Mouse (Mus musculus): Measurements from ENCODE around the gene Slc5a4b. TPM values are rescaled to one million over a fixed set of nuclear protein-coding genes. Genes with fewer than 3 reads are reported as not detected.

Slc5a4b gene
- polyA plus RNA-seq (2012; rRNA removed) (not detected in 2 replicates), polyA plus RNA-seq (2014; fragmentation: Nextera tagmentation; extraction: Ambion mirVana) (not detected in 2 replicates)

GRCm38 (mm10) chr10:76110861-76111260, at the start of gene Slc5a4b:
TSS of gene Slc5a4b (minus strand) at chr10:76110961.
- no peak for DNase-seq (ENCODE audit: low spot score)
- H3K4me1 ChIP-seq (ENCODE audit: control insufficient read depth, insufficient read depth, low read length): no peaks in the 10 kb centered on the region
- H3K9me3 ChIP-seq (ENCODE audit: control insufficient read depth, low read length): no peaks in the 10 kb centered on the region
- H3K4me2 ChIP-seq (replicated peaks; ENCODE audit: low read depth, low read length, severe bottlenecking): no peak within 1 kb of the TSS
- H3K4me3 ChIP-seq (replicated peaks; ENCODE audit: low read length): no peak within 1 kb of the TSS
- ATAC-seq (ENCODE audit: low FRiP score, low read depth): no peak
- no peaks in the 10 kb centered on the region for H3K27me3 ChIP-seq (ENCODE audit: control insufficient read depth, insufficient read depth, low read length)
- TF ChIP-seq POLR2A (IDR thresholded peaks at IDR 0.05; ENCODE audit: borderline replicate concordance, extremely low read depth, insufficient read depth, insufficient read length): no peak
- H3K36me3 ChIP-seq (ENCODE audit: control insufficient read depth, insufficient read depth, low read length): no peaks in the 10 kb centered on the region
- H3K9ac ChIP-seq (ENCODE audit: low read depth, low read length, severe bottlenecking): no peak within 1 kb of the TSS
- H3K27ac ChIP-seq (replicated peaks; ENCODE audit: low read depth, low read length): no peak within 1 kb of the TSS
- 92% methylated on average over 4 of the region's 4 CpGs for WGBS

- H3K27me3 ChIP-seq (ENCODE audit: control insufficient read depth, insufficient read depth, low read length): no peaks in the 10 kb centered on the region
- H3K9me3 ChIP-seq (ENCODE audit: control insufficient read depth, low read length): no peaks in the 10 kb centered on the region
- ATAC-seq (ENCODE audit: low FRiP score, low read depth): no peak
- 80% methylated on average over 1 of the region's 1 CpGs for WGBS
- H3K4me1 ChIP-seq (ENCODE audit: control insufficient read depth, insufficient read depth, low read length): no peaks in the 10 kb centered on the region
- no peak for DNase-seq (ENCODE audit: low spot score)
- H3K4me3 ChIP-seq (replicated peaks; ENCODE audit: low read length): no peak overlapping the region
- H3K4me2 ChIP-seq (replicated peaks; ENCODE audit: low read depth, low read length, severe bottlenecking): no peak overlapping the region
- no peak overlapping the region for H3K27ac ChIP-seq (replicated peaks; ENCODE audit: low read depth, low read length)
- no peak for TF ChIP-seq POLR2A (IDR thresholded peaks at IDR 0.05; ENCODE audit: borderline replicate concordance, extremely low read depth, insufficient read depth, insufficient read length)
- no peak overlapping the region for H3K9ac ChIP-seq (ENCODE audit: low read depth, low read length, severe bottlenecking)
- no peaks in the 10 kb centered on the region for H3K36me3 ChIP-seq (ENCODE audit: control insufficient read depth, insufficient read depth, low read length)
These were observed 47.2 kb upstream of the Slc5a4b start for GRCm38 (mm10) chr10:76158009-76158408.

DNA sequence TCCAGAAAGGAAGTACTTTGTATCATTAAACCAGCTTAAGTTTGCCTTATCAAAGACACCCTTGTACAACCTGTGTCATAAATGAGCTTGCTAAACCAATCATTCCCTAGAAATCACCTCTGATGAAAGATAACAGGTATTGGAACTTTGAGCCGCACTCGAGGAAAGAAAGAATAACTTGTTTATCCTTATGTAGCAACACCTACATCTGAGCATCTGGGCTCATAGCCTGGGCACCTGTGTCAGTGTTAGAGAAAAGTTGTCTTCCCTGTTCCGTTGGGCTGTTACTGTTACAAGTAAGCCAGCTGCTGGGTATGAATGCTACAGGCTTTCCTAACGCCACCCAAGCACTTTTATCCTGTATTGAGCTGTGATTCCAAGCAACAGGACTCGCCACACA, 46.8 kb upstream of the Slc5a4b start:
- no peak for ATAC-seq (ENCODE audit: low FRiP score, low read depth)
- 78% methylated on average over 5 of the region's 5 CpGs for WGBS
- H3K27me3 ChIP-seq (ENCODE audit: control insufficient read depth, insufficient read depth, low read length): no peaks in the 10 kb centered on the region
- no peak overlapping the region for H3K4me3 ChIP-seq (replicated peaks; ENCODE audit: low read length)
- H3K4me1 ChIP-seq (ENCODE audit: control insufficient read depth, insufficient read depth, low read length): no peaks in the 10 kb centered on the region
- no peak overlapping the region for H3K27ac ChIP-seq (replicated peaks; ENCODE audit: low read depth, low read length)
- no peaks in the 10 kb centered on the region for H3K9me3 ChIP-seq (ENCODE audit: control insufficient read depth, low read length)
- H3K9ac ChIP-seq (ENCODE audit: low read depth, low read length, severe bottlenecking): no peak overlapping the region
- no peak overlapping the region for H3K4me2 ChIP-seq (replicated peaks; ENCODE audit: low read depth, low read length, severe bottlenecking)
- no peak for TF ChIP-seq POLR2A (IDR thresholded peaks at IDR 0.05; ENCODE audit: borderline replicate concordance, extremely low read depth, insufficient read depth, insufficient read length)
- no peaks in the 10 kb centered on the region for H3K36me3 ChIP-seq (ENCODE audit: control insufficient read depth, insufficient read depth, low read length)
- DNase-seq (ENCODE audit: low spot score): no peak

DNA sequence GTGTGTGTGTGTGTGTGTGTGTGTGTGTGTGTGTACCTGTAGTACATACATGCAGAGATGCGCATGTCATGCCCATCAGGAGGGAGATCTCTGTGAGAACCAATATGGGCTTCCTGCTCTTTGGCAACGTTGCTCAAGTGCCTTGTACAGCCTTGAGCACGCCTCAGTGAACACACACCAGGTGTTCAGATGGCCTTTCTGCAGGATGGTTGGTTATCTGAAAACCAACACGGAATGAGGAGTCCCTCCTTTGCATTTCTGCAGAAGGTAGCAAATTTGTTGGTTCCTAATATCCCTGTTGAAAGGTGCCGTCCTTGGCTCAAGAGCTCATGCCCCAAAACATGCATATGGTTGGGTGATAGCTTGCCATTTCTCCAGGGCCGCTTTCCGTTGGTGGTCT, 45.1 kb upstream of the Slc5a4b start:
- Histone ChIP-seq H3K4me3 (replicated peaks; ENCODE audit: low read length) (no peak overlapping the region), H3K27me3 (ENCODE audit: control insufficient read depth, insufficient read depth, low read length) (no peaks in the 10 kb centered on the region), H3K27ac (replicated peaks; ENCODE audit: low read depth, low read length) (no peak overlapping the region), H3K4me2 (replicated peaks; ENCODE audit: low read depth, low read length, severe bottlenecking) (no peak overlapping the region), H3K9ac (ENCODE audit: low read depth, low read length, severe bottlenecking) (no peak overlapping the region), H3K36me3 (ENCODE audit: control insufficient read depth, insufficient read depth, low read length) (no peaks in the 10 kb centered on the region), H3K4me1 (ENCODE audit: control insufficient read depth, insufficient read depth, low read length) (no peaks in the 10 kb centered on the region), H3K9me3 (ENCODE audit: control insufficient read depth, low read length) (no peaks in the 10 kb centered on the region)
- 90% methylated on average over 7 of the region's 7 CpGs for WGBS
- TF ChIP-seq POLR2A (IDR thresholded peaks at IDR 0.05; ENCODE audit: borderline replicate concordance, extremely low read depth, insufficient read depth, insufficient read length): no peak
- DNase-seq (ENCODE audit: low spot score): no peak
- ATAC-seq (ENCODE audit: low FRiP score, low read depth): no peak

GRCm38 (mm10) chr10:76147278-76147677, 36.5 kb upstream of the Slc5a4b start, which contains the start of gene Slc5a4a:
TSS of gene Slc5a4a (plus strand) at chr10:76147451.
- TF ChIP-seq POLR2A (IDR thresholded peaks at IDR 0.05; ENCODE audit: borderline replicate concordance, extremely low read depth, insufficient read depth, insufficient read length): no peak
- H3K27me3 ChIP-seq (ENCODE audit: control insufficient read depth, insufficient read depth, low read length): no peaks in the 10 kb centered on the region
- no peak within 1 kb of the TSS for H3K4me2 ChIP-seq (replicated peaks; ENCODE audit: low read depth, low read length, severe bottlenecking)
- WGBS: 90% methylated on average over 5 of the region's 5 CpGs
- H3K27ac ChIP-seq (replicated peaks; ENCODE audit: low read depth, low read length): no peak within 1 kb of the TSS
- no peak within 1 kb of the TSS for H3K9ac ChIP-seq (ENCODE audit: low read depth, low read length, severe bottlenecking)
- no peaks in the 10 kb centered on the region for H3K9me3 ChIP-seq (ENCODE audit: control insufficient read depth, low read length)
- no peak for DNase-seq (ENCODE audit: low spot score)
- H3K36me3 ChIP-seq (ENCODE audit: control insufficient read depth, insufficient read depth, low read length): no peaks in the 10 kb centered on the region
- no peaks in the 10 kb centered on the region for H3K4me1 ChIP-seq (ENCODE audit: control insufficient read depth, insufficient read depth, low read length)
- no peak within 1 kb of the TSS for H3K4me3 ChIP-seq (replicated peaks; ENCODE audit: low read length)
- no peak for ATAC-seq (ENCODE audit: low FRiP score, low read depth)

GRCm38 (mm10) chr10:76146846-76147245, 36.1 kb upstream of the Slc5a4b start:
- no peak overlapping the region for H3K4me3 ChIP-seq (replicated peaks; ENCODE audit: low read length)
- H3K9me3 ChIP-seq (ENCODE audit: control insufficient read depth, low read length): no peaks in the 10 kb centered on the region
- no peak overlapping the region for H3K27ac ChIP-seq (replicated peaks; ENCODE audit: low read depth, low read length)
- H3K4me1 ChIP-seq (ENCODE audit: control insufficient read depth, insufficient read depth, low read length): no peaks in the 10 kb centered on the region
- WGBS: 66% methylated on average over 8 of the region's 8 CpGs
- H3K9ac ChIP-seq (ENCODE audit: low read depth, low read length, severe bottlenecking): no peak overlapping the region
- no peaks in the 10 kb centered on the region for H3K27me3 ChIP-seq (ENCODE audit: control insufficient read depth, insufficient read depth, low read length)
- ATAC-seq (ENCODE audit: low FRiP score, low read depth) (no peak), DNase-seq (ENCODE audit: low spot score) (no peak)
- no peaks in the 10 kb centered on the region for H3K36me3 ChIP-seq (ENCODE audit: control insufficient read depth, insufficient read depth, low read length)
- H3K4me2 ChIP-seq (replicated peaks; ENCODE audit: low read depth, low read length, severe bottlenecking): no peak overlapping the region
- TF ChIP-seq POLR2A (IDR thresholded peaks at IDR 0.05; ENCODE audit: borderline replicate concordance, extremely low read depth, insufficient read depth, insufficient read length): no peak

Data from limb, embryonic 14.5 days (tissue).